Mouse (Mus musculus) embryonic facial prominence, embryonic 11.5 days (tissue): ENCODE measurements around the gene Eif2b1. TPM values are rescaled to one million over a fixed set of nuclear protein-coding genes. Genes with fewer than 3 reads are reported as not detected.

Experiments used
- ATAC-seq: fragments of 200-750 bp; cut with Nextera tagmentation; replicated peaks from 2 replicates; pipeline ENCODE4 v1.8.0; 2017; ENCODE audit warnings: low read depth; ENCODE audit not compliant: insufficient number of reproducible peaks, low FRiP score, low TSS enrichment
- DNase-seq: peaks from one replicate; pipeline ENCODE4 v3.0.0-alpha.2; 2015; ENCODE audit warnings: low spot score
- H3K27ac ChIP-seq: fragments of 300-500 bp; sonication (generic); replicated peaks from 2 replicates; pipeline ENCODE4 v1.5.1; 2014; ENCODE audit warnings: mild to moderate bottlenecking, low read depth, low read length, control low read depth
- H3K27me3 ChIP-seq: fragments of 300-500 bp; sonication (generic); 2 replicates; pipeline ENCODE4 v1.6.1; 2014; ENCODE audit warnings: mild to moderate bottlenecking, low read length, moderate library complexity, mixed read lengths; ENCODE audit not compliant: control insufficient read depth, insufficient read depth
- H3K36me3 ChIP-seq: fragments of 300-500 bp; sonication (generic); replicated peaks from 2 replicates; pipeline ENCODE4 v1.6.1; 2014; ENCODE audit warnings: low read depth, mild to moderate bottlenecking, low read length, moderate library complexity, mixed read lengths; ENCODE audit not compliant: control insufficient read depth, insufficient read depth
- H3K4me1 ChIP-seq: fragments of 300-500 bp; sonication (generic); 2 replicates; pipeline ENCODE4 v1.6.1; 2014; ENCODE audit warnings: low read length, mixed read lengths; ENCODE audit not compliant: control insufficient read depth, insufficient read depth
- H3K4me2 ChIP-seq: fragments of 300-500 bp; sonication (generic); 2 replicates; pipeline ENCODE4 v1.6.1; 2014; ENCODE audit warnings: low read depth, mild to moderate bottlenecking, control low read depth, low read length, moderate library complexity
- H3K4me3 ChIP-seq: fragments of 300-500 bp; sonication (generic); 2 replicates; pipeline ENCODE4 v1.5.1; 2014; ENCODE audit warnings: low read depth, low read length, control low read depth
- H3K9ac ChIP-seq: fragments of 300-500 bp; sonication (generic); replicated peaks from 2 replicates; pipeline ENCODE4 v1.6.1; 2014; ENCODE audit warnings: mild to moderate bottlenecking, control low read depth, low read length
- H3K9me3 ChIP-seq: fragments of 300-500 bp; sonication (generic); replicated peaks from 2 replicates; pipeline ENCODE4 v1.6.1; 2016; ENCODE audit warnings: mild to moderate bottlenecking, low read length, inconsistent platforms, mixed read lengths; ENCODE audit not compliant: control insufficient read depth
- WGBS: fragments of 180-500 bp; shearing (Covaris S2); extraction: QIAGEN DNeasy Blood & Tissue Kit; methylation state at CpG from one replicate; pipeline ENCODE4 v1.1.7; 2014; 5-methylcytosine and 5-hydroxymethylcytosine counted together
- polyA plus RNA-seq: library from polyadenylated mRNA; unstranded; fragments of >200 nt; fragmentation: Nextera tagmentation; extraction: Ambion mirVana; gene quantifications from 2 replicates; pipeline ENCODE4 v1.2.1, GENCODE M21; 2014

The Eif2b1 gene
- polyA plus RNA-seq, 1 experiment from 2014 or later, result 95.1 TPM

DNA sequence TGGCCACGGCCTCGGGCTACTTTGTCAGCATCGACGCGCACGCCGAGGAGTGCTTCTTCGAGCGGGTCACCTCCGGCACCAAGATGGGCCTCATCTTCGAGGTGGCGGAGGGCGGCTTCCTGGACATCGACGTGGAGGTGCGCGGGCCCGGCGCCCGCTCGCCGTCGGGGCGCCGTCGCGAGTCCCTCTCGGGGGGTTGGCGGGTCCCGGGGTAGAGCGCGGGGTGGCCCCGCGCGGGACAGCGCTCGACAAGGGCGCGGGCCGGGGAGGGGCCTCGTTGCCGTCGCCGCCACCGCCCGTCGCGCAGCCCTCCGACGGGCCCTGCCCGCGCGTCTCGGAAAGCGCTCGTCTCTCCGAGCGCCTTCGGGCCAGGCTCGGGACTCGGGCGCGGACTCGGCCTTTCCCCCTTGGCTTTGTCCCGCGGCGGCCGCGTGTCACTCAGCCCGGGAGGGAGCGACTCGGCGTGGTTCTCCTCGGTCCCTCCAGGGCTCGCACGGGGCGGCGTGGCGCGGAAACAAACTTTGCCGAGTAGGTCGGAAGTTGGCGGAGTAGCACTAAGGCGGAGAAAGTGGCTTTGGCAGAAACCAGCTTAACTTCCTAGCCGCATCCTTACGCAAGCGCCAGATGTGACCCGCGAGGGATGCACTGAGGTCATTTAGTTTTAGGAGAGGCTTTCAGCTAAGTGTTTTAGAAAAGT lies 37.9 kb downstream of the Eif2b1 start:
- Histone ChIP-seq H3K27me3 (no peaks in the 10 kb centered on the region), H3K36me3 (peaks cover 10% of the 10 kb centered on the region), H3K27ac (peak overlapping the region; percentile 82), H3K9ac (peak overlapping the region; percentile 71), H3K4me2 (peak overlapping the region; percentile 33), H3K9me3 (no peaks in the 10 kb centered on the region), H3K4me1 (peaks cover 3% of the 10 kb centered on the region; the same call in 1 of the 2 replicates), H3K4me3 (peak overlapping the region; percentile 94)
- ATAC-seq (peak; percentile 55), DNase-seq (peak; percentile 58)
- under 1% methylated on average over 64 of the region's 89 CpGs for WGBS

DNA sequence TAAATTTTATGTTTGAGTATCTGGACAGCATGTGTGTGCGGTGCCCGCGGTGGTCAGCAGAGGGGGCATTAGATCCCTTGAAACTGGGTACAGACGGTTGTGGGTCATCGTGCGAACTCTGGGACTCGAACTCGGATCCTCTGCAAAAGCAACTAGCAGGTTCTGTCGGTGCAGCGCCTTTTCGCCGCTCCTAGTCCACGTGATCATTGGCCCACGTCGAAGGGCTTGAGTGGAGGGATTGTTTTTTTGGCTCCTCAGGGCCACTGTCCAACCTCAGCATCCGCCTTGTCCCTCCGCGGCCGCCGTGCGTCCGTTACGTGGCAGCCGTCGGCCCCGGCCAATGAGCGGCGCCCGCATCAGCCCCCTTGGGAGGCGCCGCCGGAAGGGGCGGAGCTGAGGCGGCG lies 38.5 kb downstream of the Eif2b1 start, which contains the start of gene Tmed2:
Tmed2 (plus strand) TSS at position 313 of the 404 bp plus-strand sequence.
- no peaks in the 10 kb centered on the region for H3K27me3 ChIP-seq
- H3K4me1 ChIP-seq, result peaks cover 3% of the 10 kb centered on the region; the same call in 1 of the 2 replicates
- under 1% methylated on average over 32 of the region's 35 CpGs for WGBS
- peak within 1 kb of the TSS; percentile 71 for H3K9ac ChIP-seq
- peak within 1 kb of the TSS; percentile 94 for H3K4me3 ChIP-seq
- peak within 1 kb of the TSS; percentile 82 for H3K27ac ChIP-seq
- peak within 1 kb of the TSS; percentile 33 for H3K4me2 ChIP-seq
- peak; percentile 89 for ATAC-seq
- H3K9me3 ChIP-seq, result no peaks in the 10 kb centered on the region
- peaks cover 8% of the 10 kb centered on the region for H3K36me3 ChIP-seq
- DNase-seq, result peak; percentile 98

DNA sequence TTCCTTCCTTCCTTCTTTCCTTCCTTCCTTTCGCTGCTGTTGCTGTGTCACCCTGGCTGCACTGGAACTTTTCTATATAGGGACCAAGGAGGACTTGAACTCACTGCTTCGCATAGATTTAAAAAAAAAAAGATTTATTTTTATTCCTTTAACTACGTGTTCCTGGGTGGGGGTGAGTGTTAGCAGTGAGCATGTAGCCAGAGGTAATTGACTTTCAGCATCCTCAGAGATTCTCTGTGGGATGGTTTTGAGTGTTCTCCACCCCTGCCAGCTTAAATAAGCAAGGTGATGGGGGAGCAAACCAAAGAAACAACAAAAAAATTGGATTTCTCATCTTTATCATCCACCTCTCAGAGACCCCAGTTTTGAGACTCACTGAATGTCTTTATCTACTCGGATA lies 39.0 kb downstream of the Eif2b1 start:
- Histone ChIP-seq H3K4me3 (peak overlapping the region; percentile 94), H3K4me1 (peaks cover 3% of the 10 kb centered on the region; the same call in 1 of the 2 replicates), H3K27ac (no peak overlapping the region), H3K9me3 (no peaks in the 10 kb centered on the region), H3K9ac (no peak overlapping the region; the same call in 1 of the 2 replicates), H3K4me2 (peak overlapping the region; percentile 19; the same call in 1 of the 2 replicates), H3K27me3 (no peaks in the 10 kb centered on the region), H3K36me3 (peaks cover 4% of the 10 kb centered on the region)
- 74% methylated on average over 4 of the region's 4 CpGs for WGBS
- no peak for DNase-seq
- ATAC-seq, result no peak

DNA sequence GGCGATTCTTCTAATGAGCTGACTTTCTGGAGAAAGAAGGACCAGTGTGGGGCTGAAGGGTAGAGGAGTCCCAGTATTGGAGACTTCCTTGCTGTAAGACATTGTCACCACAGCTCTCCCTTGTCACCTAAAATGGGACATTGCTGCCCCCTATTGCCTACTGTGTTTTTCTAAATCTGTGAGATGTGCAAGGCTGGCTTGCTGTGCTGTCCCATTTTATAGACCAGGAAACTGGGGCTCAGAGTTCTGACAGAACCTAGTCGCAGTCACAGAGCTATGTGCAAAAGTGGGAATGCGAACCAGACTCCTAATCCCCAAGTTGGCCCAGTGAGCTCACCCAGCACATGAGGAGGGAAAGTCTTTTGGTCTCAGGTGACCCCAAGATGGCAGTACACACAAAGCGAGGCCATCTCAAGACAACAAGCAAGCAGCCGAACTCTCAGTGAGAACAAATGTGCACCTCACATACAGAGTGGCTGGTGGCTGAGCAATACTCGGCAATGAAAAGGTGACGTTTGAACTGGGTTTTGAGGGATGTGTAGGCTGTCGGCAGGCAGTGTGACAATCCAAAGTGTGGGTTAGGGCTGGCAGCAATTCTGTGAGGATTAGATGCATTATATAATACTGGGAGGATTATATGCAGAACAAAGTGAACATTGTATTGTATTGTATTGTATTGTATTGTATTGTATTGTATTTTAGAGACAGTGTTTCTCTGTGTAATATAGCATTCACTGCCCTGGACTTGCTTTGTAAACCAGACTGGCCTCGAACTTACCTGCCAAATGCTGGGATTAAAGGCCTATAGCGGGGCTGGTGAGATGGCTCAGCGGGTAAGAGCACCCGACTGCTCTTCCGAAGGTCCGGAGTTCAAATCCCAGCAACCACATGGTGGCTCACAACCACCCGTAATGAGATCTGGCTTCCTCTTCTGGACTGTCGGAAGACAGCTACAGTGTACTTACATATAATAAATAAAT lies 39.8 kb downstream of the Eif2b1 start:
- peak; percentile 48 for DNase-seq
- H3K4me2 ChIP-seq, result no peak overlapping the region
- no peak overlapping the region for H3K9ac ChIP-seq
- no peak for ATAC-seq
- 77% methylated on average over 14 of the region's 16 CpGs for WGBS
- no peaks in the 10 kb centered on the region for H3K9me3 ChIP-seq
- no peaks in the 10 kb centered on the region for H3K27me3 ChIP-seq
- no peak overlapping the region for H3K4me3 ChIP-seq
- peaks cover 3% of the 10 kb centered on the region; the same call in 1 of the 2 replicates for H3K4me1 ChIP-seq
- no peak overlapping the region for H3K27ac ChIP-seq
- H3K36me3 ChIP-seq, result peaks cover 2% of the 10 kb centered on the region

GRCm38 (mm10) chr5:124536776-124537175 lies 42.2 kb downstream of the Eif2b1 start:
- H3K27me3 ChIP-seq, result no peaks in the 10 kb centered on the region
- no peak for ATAC-seq
- 0 out of 2 replicates have a peak, but pooled peaks cover 1% of the 10 kb centered on the region for H3K4me1 ChIP-seq
- peak; percentile 38 for DNase-seq
- no peaks in the 10 kb centered on the region for H3K9me3 ChIP-seq
- peak overlapping the region; percentile 10; the same call in 1 of the 2 replicates for H3K4me2 ChIP-seq
- H3K4me3 ChIP-seq, result 0 out of 2 replicates have a peak overlapping the region, but pooled peaks have one; percentile 5
- 3% methylated on average over 17 of the region's 17 CpGs for WGBS
- H3K27ac ChIP-seq, result no peak overlapping the region
- no peaks in the 10 kb centered on the region for H3K36me3 ChIP-seq
- H3K9ac ChIP-seq, result peak overlapping the region; percentile 47; the same call in 1 of the 2 replicates

DNA sequence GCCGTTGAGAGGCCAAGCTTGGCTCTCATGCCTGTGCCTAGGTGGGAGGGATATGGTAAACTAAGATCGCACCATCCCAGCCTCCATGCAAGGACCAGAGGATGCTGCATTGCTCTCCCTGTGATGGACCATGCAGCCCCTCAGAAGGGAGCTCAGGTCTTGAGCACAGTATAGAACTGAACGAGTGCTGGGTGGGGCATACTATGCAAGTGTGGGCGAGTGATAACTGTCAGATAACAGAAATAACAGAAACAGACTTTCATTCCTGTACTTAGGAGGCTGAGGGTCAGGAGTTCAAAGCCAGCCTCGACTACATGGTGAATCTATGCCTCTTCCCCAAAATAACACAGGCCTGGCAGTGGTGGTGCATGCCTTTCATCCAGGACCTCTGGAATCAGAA lies 43.9 kb downstream of the Eif2b1 start:
- no peaks in the 10 kb centered on the region for H3K27me3 ChIP-seq
- H3K9me3 ChIP-seq, result no peaks in the 10 kb centered on the region
- no peak overlapping the region for H3K9ac ChIP-seq
- ATAC-seq (no peak), DNase-seq (no peak)
- no peaks in the 10 kb centered on the region for H3K36me3 ChIP-seq
- H3K4me2 ChIP-seq, result no peak overlapping the region
- WGBS, result 64% methylated on average over 5 of the region's 5 CpGs
- H3K4me1 ChIP-seq, result peaks cover 4% of the 10 kb centered on the region; the same call in 1 of the 2 replicates
- no peak overlapping the region for H3K27ac ChIP-seq
- H3K4me3 ChIP-seq, result no peak overlapping the region

- Histone ChIP-seq H3K4me3 (no peak overlapping the region), H3K9ac (no peak overlapping the region), H3K27ac (no peak overlapping the region), H3K27me3 (no peaks in the 10 kb centered on the region), H3K4me1 (peaks cover 4% of the 10 kb centered on the region; the same call in 1 of the 2 replicates), H3K36me3 (no peaks in the 10 kb centered on the region), H3K9me3 (no peaks in the 10 kb centered on the region), H3K4me2 (no peak overlapping the region)
- WGBS, result 33% methylated on average over 7 of the region's 7 CpGs
- DNase-seq, result peak; percentile 51
- ATAC-seq, result no peak
These were observed 46.5 kb downstream of the Eif2b1 start for GRCm38 (mm10) chr5:124532451-124532850.
